Mouse (Mus musculus) myocyte (in vitro differentiated cells): Measurements from ENCODE around the gene Tsr3. TPM values are rescaled to one million over a fixed set of nuclear protein-coding genes. Genes with fewer than 3 reads are reported as not detected.

Source experiments
- H3K27me3 ChIP-seq: one replicate; pipeline ENCODE4 v1.6.1; 2011; ENCODE audit not compliant: control insufficient read depth, insufficient read depth, insufficient read length
- H3K36me3 ChIP-seq: one replicate; pipeline ENCODE4 v1.6.1; 2011; ENCODE audit not compliant: control insufficient read depth, insufficient read depth
- H3K4me2 ChIP-seq: one replicate; pipeline ENCODE4 v1.6.1; 2011; ENCODE audit warnings: low read depth, control low read depth
- H3K4me3 ChIP-seq: one replicate; pipeline ENCODE4 v1.5.1; 2011; ENCODE audit warnings: mild to moderate bottlenecking, control low read depth, moderate library complexity
- H3K79me2 ChIP-seq: one replicate; pipeline ENCODE4 v1.6.1; 2011; ENCODE audit not compliant: control insufficient read depth, insufficient read depth
- H3ac ChIP-seq: one replicate; pipeline ENCODE4 v1.6.1; 2011; ENCODE audit not compliant: control insufficient read depth, insufficient read length
- CEBPB ChIP-seq: IDR thresholded peaks from 2 replicates; pipeline ENCODE4 v1.6.1; 2011; ENCODE audit warnings: mild to moderate bottlenecking, moderate library complexity; ENCODE audit not compliant: poor library complexity, insufficient read depth, severe bottlenecking
- E2F4 ChIP-seq: IDR thresholded peaks from one replicate; pipeline ENCODE4 v1.6.1; 2011; ENCODE audit warnings: mild to moderate bottlenecking, control low read depth, moderate library complexity; ENCODE audit not compliant: insufficient read depth
- MAX ChIP-seq: IDR thresholded peaks from one replicate; pipeline ENCODE4 v1.6.1; 2011; ENCODE audit warnings: low read depth, mild to moderate bottlenecking, control low read depth
- MYOD1 ChIP-seq, 3 experiments: IDR thresholded peaks; one replicate each; pipeline ENCODE4 v1.6.1; 2011; ENCODE audit warnings: control low read depth in 2 of 3, low read depth in 2 of 3, mild to moderate bottlenecking in 2 of 3, moderate library complexity in 1 of 3; ENCODE audit not compliant: insufficient read length in 2 of 3, control insufficient read depth in 1 of 3
- MYOG ChIP-seq, 3 experiments: IDR thresholded peaks; one replicate each; pipeline ENCODE4 v1.6.1; 2011; ENCODE audit warnings: control low read depth in 2 of 3, low read depth in 2 of 3, mild to moderate bottlenecking in 2 of 3; ENCODE audit not compliant: insufficient read length in 2 of 3, control insufficient read depth in 1 of 3, insufficient read depth in 1 of 3
- POLR2A ChIP-seq: IDR thresholded peaks from one replicate; pipeline ENCODE4 v1.6.1; 2011; ENCODE audit warnings: low read depth, mild to moderate bottlenecking, control low read depth, moderate library complexity; ENCODE audit not compliant: insufficient read length
- POLR2AphosphoS2 ChIP-seq: IDR thresholded peaks from one replicate; pipeline ENCODE4 v1.6.1; 2011; ENCODE audit warnings: low read depth, control low read depth; ENCODE audit not compliant: insufficient read length
- REST ChIP-seq: IDR thresholded peaks from one replicate; pipeline ENCODE4 v1.6.1; 2011; ENCODE audit warnings: mild to moderate bottlenecking, control low read depth, moderate library complexity; ENCODE audit not compliant: insufficient read depth, insufficient read length
- SRF ChIP-seq: IDR thresholded peaks from one replicate; pipeline ENCODE4 v1.6.1; 2011; ENCODE audit warnings: low read depth; ENCODE audit not compliant: control insufficient read depth, insufficient read length
- TCF12 ChIP-seq: IDR thresholded peaks from one replicate; pipeline ENCODE4 v1.6.1; 2011; ENCODE audit warnings: mild to moderate bottlenecking, control low read depth; ENCODE audit not compliant: poor library complexity, insufficient read depth, severe bottlenecking
- TCF3 ChIP-seq: IDR thresholded peaks from one replicate; pipeline ENCODE4 v1.6.1; 2011; ENCODE audit warnings: low read depth, control low read depth; ENCODE audit not compliant: insufficient read length
- USF1 ChIP-seq: IDR thresholded peaks from one replicate; pipeline ENCODE4 v1.6.1; 2011; ENCODE audit warnings: low read depth, mild to moderate bottlenecking, control low read depth, moderate library complexity
- polyA plus RNA-seq: library from polyadenylated mRNA; unstranded; fragments of >200 nt; fragmentation: generic; extraction: Trizol; gene quantifications from one replicate; pipeline ENCODE4 v1.2.1, GENCODE M21; 2012; ENCODE audit warnings: missing spikeins

The Tsr3 gene
- polyA plus RNA-seq, 1 experiment = 44.7 TPM

DNA sequence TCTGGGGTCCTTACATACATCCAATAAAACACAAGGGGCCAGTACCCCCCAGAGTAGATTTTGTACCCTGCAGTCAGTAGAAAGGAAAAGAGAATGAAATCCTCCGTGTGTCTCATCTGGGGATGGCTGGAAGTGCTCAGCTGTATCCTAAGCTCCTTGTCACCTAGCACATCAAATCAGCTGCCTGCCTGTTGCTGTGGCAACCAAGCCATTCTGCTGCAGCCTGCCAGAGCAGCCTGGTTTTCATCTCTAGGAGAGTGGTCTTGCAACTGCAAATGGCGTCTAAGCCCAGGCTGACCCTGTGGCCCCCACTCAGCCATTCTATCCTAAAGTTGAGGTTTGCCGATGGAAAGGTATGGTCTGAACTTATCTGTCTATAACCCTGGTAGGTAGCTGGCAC lies 12.7 kb downstream of the Tsr3 start:
- TF ChIP-seq USF1 = no peak
- TF ChIP-seq SRF = no peak
- no peak for TF ChIP-seq POLR2A
- no peak for TF ChIP-seq REST
- no peak for TF ChIP-seq TCF12
- no peak for TF ChIP-seq E2F4
- TF ChIP-seq TCF3 = no peak
- TF ChIP-seq POLR2AphosphoS2 = no peak
- TF ChIP-seq MYOG (IDR thresholded peaks at IDR 0.05; ENCODE audit: control insufficient read depth in 1 of 3, insufficient read depth in 1 of 3, insufficient read length in 2 of 3, low read depth in 2 of 3) = no peak
- no peak for TF ChIP-seq MAX
- no peak for TF ChIP-seq CEBPB
- no peak for TF ChIP-seq MYOD1 (IDR thresholded peaks at IDR 0.05; ENCODE audit: control insufficient read depth in 1 of 3, insufficient read length in 2 of 3, low read depth in 2 of 3)
- Histone ChIP-seq H3K4me3 (no peak overlapping the region), H3ac (no peak overlapping the region), H3K79me2 (no peaks in the 10 kb centered on the region), H3K27me3 (peaks cover 51% of the 10 kb centered on the region), H3K4me2 (no peak overlapping the region), H3K36me3 (no peaks in the 10 kb centered on the region)

DNA sequence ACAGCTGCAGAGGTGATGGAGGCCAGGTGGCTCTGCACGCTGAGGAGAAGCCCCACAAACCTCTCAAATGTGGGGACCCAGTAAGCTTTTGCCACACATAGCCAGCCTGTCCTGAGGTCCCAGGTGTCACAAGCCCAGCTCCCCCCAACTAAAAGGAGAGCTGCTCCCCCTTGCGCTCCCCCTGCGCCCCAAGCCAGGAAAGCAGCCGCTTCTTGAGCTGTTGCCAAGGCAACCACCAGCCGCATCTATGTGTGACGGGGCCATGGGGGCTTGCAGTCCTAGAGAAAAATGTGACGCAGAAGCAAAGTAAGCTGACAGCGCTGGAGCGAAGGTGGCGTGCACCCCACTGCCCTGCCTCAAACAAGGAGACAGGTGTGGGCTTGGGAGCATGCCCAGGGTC lies 13.8 kb downstream of the Tsr3 start:
- H3K4me2 ChIP-seq = no peak overlapping the region
- H3K4me3 ChIP-seq = no peak overlapping the region
- TF ChIP-seq SRF (no peak), MYOD1 (IDR thresholded peaks at IDR 0.05; ENCODE audit: control insufficient read depth in 1 of 3, insufficient read length in 2 of 3, low read depth in 2 of 3) (no peak), MAX (no peak), REST (no peak), TCF12 (no peak), USF1 (no peak), POLR2AphosphoS2 (no peak), MYOG (IDR thresholded peaks at IDR 0.05; ENCODE audit: control insufficient read depth in 1 of 3, insufficient read depth in 1 of 3, insufficient read length in 2 of 3, low read depth in 2 of 3) (no peak), POLR2A (no peak), CEBPB (no peak)
- no peak overlapping the region for H3ac ChIP-seq
- H3K27me3 ChIP-seq = peaks cover 51% of the 10 kb centered on the region
- no peaks in the 10 kb centered on the region for H3K79me2 ChIP-seq
- H3K36me3 ChIP-seq = no peaks in the 10 kb centered on the region

DNA sequence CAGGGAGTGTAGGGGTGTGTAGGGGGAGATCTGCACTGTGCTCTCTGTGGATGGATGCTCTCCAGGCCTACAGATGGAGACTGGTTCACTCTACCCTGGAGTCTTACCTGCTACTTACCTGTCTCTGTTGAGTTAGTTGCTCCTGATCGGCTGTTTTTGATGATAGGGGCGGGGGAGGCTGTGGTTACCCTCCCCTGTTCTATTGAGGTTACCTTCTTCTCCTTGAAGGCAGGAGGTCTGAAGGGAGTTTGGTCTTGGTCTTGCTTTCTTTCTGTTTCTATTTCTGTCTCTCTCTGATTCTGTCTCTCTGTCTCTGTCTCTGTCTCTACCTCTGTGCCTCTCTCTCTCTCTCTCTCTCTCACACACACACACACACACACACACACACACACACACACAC lies 15.1 kb downstream of the Tsr3 start:
- no peak for TF ChIP-seq USF1
- TF ChIP-seq MAX = no peak
- TF ChIP-seq E2F4 = no peak
- Histone ChIP-seq H3K79me2 (no peaks in the 10 kb centered on the region), H3K36me3 (no peaks in the 10 kb centered on the region), H3K27me3 (peaks cover 51% of the 10 kb centered on the region), H3K4me3 (no peak overlapping the region), H3ac (no peak overlapping the region), H3K4me2 (no peak overlapping the region)

DNA sequence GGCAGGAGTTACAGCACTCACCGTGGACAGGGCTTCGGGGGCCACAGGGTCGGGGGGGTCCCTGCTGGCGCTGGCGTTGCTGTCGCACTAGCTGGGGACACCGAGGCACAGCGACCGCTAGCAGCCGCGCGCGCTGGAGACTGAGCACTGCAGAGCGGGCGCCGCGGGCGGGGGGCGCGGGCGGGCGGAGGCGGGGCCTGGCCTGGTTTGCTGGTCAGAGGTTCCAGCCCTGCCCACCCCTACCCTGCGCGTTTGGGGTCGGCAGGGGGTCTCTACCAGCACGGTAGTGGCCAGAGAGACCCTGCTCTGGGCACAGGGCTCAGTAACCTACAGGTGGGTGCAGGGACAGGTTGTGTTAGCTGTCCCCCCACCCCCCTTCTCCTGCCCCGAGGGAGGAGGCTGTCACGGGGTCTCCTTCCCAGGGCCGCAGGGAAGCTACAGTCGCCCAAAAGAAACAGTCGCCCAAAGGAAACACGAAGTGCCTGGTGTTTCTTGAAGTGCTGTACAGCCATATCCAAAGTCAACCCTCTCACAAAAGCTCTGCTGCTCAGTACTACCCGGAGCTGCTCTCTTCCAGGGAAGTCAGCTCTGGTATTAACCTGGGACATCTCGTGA lies 16.3 kb downstream of the Tsr3 start, which contains the start of gene Baiap3:
Baiap3 (minus strand) TSS at position 225 of the 615 bp plus-strand sequence.
- TF ChIP-seq USF1 (no peak), TCF3 (no peak), MYOD1 (IDR thresholded peaks at IDR 0.05; ENCODE audit: control insufficient read depth in 1 of 3, insufficient read length in 2 of 3, low read depth in 2 of 3) (no peak), MAX (no peak), SRF (no peak), MYOG (IDR thresholded peaks at IDR 0.05; ENCODE audit: control insufficient read depth in 1 of 3, insufficient read depth in 1 of 3, insufficient read length in 2 of 3, low read depth in 2 of 3) (no peak), TCF12 (no peak), POLR2A (no peak), E2F4 (no peak), CEBPB (no peak), POLR2AphosphoS2 (no peak), REST (no peak)
- no peak within 1 kb of the TSS for H3K4me2 ChIP-seq
- H3K36me3 ChIP-seq = no peaks in the 10 kb centered on the region
- H3K27me3 ChIP-seq = peaks cover 41% of the 10 kb centered on the region
- H3K79me2 ChIP-seq = no peaks in the 10 kb centered on the region
- no peak within 1 kb of the TSS for H3ac ChIP-seq
- no peak within 1 kb of the TSS for H3K4me3 ChIP-seq

DNA sequence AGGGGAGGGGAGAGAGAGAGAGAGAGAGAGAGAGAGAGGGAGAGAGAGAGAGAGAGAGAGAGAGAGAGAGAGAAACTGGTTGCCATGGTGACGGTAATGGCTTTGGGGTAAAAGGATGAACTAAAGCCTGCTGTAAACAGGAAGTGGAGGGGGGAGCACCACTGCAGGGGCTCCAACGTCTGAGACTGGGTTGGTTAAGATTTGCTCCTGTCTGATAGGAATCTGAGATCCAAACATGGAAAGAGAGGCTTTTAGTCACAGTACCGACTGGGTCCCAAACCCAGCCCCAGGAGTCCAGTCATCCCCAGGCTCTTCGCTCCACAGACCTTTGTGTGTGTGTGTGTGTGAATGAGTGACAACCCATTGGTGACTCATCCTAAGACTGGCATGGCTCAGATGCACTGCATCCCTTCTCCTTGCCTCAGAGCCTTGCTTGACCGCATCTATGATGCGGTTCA lies 17.9 kb downstream of the Tsr3 start:
- H3K27me3 ChIP-seq = peaks cover 29% of the 10 kb centered on the region

More for the DNA sequence above, 17.9 kb downstream of the Tsr3 start:
- peaks cover 3% of the 10 kb centered on the region for H3K36me3 ChIP-seq
- H3ac ChIP-seq = no peak overlapping the region
- H3K4me3 ChIP-seq = no peak overlapping the region
- H3K79me2 ChIP-seq = no peaks in the 10 kb centered on the region
- no peak overlapping the region for H3K4me2 ChIP-seq
- TF ChIP-seq MAX = no peak
- TF ChIP-seq USF1 = no peak
- no peak for TF ChIP-seq POLR2A
- no peak for TF ChIP-seq TCF3
- TF ChIP-seq MYOG (IDR thresholded peaks at IDR 0.05; ENCODE audit: control insufficient read depth in 1 of 3, insufficient read depth in 1 of 3, insufficient read length in 2 of 3, low read depth in 2 of 3) = no peak
